Mouse (Mus musculus): Measurements from ENCODE around the gene Arpc3.
"Not testable (repeated sequence)": the region's sequence is repeated elsewhere in the genome, so short reads cannot be mapped to it uniquely, and the experiment has no call there.

Gene Arpc3

DNA sequence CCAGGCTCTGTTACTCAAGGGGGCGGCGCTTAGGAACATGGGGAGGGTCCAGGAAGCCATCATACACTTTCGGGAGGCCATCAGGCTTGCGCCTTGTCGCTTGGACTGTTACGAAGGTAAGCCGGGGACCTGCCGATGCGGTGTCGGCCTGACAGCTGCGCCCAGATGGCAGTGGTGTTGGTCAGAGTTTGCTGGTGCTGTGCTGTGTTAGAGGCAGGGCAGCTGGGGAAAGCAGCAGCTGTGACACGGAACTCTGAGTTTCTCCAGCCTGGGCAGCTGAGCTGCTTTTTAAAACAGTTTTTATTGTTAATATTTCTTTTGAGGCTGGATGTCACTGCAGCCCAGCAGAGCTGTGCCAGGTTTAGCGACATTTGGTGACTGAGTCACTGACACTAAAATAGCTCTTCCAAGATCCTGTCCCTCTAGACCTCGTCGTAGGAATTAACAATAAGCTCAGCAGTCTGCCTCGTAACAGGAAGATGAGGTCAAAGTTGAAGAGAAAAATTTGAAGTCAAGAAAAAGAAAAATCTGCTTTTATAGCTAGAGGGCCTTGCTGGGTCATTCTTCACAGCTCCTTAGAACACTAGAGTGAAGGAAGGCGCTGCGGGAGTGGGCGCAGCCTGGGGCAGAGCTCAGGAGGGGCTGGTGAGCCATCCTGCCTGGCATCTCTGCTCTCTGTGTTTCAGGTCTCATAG lies 47.9 kb downstream of the Arpc3 start:
- DNase-seq (ENCODE audit: low spot score in 2 of 2), result no peak

GRCm38 (mm10) chr5:122440095-122440630 lies 48.5 kb downstream of the Arpc3 start:
- DNase-seq (ENCODE audit: low spot score in 2 of 2), result no peak

GRCm38 (mm10) chr5:122444492-122444891 lies 52.8 kb downstream of the Arpc3 start:
- no peak for DNase-seq (ENCODE audit: low spot score in 2 of 2)

- no peak for DNase-seq (ENCODE audit: low spot score in 2 of 2)
Observed at GRCm38 (mm10) chr5:122445051-122445610, 53.5 kb downstream of the Arpc3 start.

- no peak for DNase-seq (ENCODE audit: low spot score in 2 of 2)
Observed at GRCm38 (mm10) chr5:122447857-122448256, 56.2 kb downstream of the Arpc3 start.

DNA sequence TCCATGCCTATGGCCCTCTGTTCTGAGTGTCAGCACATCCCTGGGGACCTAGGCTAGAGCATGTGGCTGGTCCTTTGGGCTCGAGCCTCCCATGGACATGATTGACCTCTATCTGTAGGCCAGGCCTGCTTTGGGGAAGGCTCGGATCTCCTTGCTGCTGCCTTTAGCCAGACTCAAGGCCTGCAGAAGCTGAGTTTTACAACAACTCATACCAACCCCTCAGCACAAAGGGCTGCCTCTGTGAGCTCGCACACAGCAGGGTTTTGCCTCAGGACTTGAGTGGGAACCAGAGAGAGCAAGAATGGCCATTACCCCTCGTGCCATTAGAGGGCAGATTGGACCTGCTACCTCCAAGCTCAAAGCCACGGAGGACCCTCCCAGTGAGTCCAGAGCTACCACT lies 57.2 kb downstream of the Arpc3 start:
- DNase-seq (ENCODE audit: low spot score in 2 of 2), result no peak

GRCm38 (mm10) chr5:122449946-122450345 lies 58.3 kb downstream of the Arpc3 start:
- DNase-seq (ENCODE audit: low spot score in 2 of 2), result no peak

DNA sequence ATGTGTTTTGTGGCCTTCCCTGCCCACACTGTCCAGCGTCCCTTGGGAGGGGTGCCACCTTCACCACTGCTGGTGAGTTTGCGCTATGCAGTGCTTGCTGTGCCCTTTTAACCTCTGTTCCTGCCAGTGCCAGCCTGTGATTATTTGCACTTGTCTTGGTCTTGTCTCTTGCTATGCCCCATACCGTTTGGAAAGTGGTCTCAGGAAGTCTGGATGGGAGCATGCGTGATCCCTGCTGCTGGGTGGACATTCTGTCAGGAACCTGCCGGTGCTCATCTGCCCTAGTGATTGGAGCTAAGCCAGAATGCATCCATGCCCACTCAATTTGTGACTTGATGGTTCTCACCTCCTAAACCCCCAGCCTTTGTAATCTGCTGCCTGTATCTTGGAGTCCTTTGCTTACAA lies 59.2 kb downstream of the Arpc3 start:
- DNase-seq (ENCODE audit: low spot score in 2 of 2), result no peak

DNA sequence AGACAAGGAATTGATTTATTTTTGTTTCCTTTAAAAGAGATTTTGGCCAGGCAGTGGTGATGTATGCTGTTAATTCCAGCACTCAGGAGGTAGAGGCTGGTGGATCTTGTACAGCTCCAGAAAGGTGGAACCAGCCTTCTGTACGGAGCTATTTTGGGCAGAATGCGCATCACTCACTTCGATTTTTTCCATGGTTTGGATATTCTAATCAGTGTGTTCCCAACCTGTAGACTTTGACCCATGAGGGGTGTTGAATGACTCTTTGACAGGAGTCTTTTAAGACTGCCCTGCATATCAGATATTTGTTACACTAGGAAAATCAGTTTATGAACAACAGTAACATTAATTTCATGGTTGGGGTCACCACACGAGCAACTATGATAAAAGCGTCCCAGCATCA lies 59.6 kb downstream of the Arpc3 start:
- no peak for DNase-seq (ENCODE audit: low spot score in 2 of 2)

DNA sequence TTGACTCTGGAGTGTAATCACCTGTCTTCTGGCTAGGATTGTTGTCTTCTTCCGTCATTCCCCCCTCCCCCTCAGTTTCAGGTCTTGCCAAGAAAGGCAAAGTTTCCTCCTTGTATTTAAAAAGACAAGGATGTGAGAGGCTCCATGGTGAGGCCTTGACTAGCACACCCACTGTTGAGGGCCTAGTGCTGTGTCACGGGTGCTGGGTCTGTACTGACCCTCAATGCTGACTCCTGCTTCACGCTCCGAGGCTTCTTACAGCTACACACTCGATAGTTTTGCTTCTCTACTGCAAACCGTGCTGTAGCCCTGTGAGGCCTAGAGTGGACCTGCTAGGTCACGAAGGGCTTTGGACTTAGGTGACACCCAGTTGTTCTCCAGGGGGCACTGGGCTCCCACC lies 60.5 kb downstream of the Arpc3 start:
- no peak for DNase-seq (ENCODE audit: low spot score in 2 of 2)

- DNase-seq (ENCODE audit: low spot score in 2 of 2), result no peak
Observed at GRCm38 (mm10) chr5:122453188-122453587, 61.5 kb downstream of the Arpc3 start.

GRCm38 (mm10) chr5:122454442-122454841 lies 62.8 kb downstream of the Arpc3 start:
- no peak for DNase-seq (ENCODE audit: low spot score in 2 of 2)

DNA sequence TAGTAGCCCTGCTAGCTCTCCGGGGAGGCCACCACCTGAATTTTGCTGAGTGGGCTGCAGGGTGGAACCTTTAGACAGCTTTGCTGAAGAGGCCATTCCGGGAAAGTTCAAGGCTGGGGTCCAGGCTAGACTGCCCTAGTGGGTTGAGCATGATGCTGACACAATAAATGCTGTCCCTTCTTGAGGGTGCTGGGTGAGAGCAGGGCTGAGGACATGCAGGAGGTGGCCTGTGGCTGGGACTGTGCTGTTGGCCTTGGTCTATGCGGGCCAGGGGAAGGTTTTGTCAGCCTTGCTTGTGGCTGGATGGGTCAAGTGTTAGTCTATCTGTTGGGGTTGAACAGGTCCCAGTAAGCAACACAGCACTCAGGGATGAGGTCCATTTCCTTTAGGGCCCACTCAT lies 63.2 kb downstream of the Arpc3 start:
- no peak for DNase-seq (ENCODE audit: low spot score in 2 of 2)

- DNase-seq (ENCODE audit: low spot score in 2 of 2), result no peak
Observed at GRCm38 (mm10) chr5:122455584-122455983, 63.9 kb downstream of the Arpc3 start.

- DNase-seq (ENCODE audit: low spot score in 2 of 2), result not testable (repeated sequence)
Observed at GRCm38 (mm10) chr5:122457054-122457453, 65.4 kb downstream of the Arpc3 start.

DNA sequence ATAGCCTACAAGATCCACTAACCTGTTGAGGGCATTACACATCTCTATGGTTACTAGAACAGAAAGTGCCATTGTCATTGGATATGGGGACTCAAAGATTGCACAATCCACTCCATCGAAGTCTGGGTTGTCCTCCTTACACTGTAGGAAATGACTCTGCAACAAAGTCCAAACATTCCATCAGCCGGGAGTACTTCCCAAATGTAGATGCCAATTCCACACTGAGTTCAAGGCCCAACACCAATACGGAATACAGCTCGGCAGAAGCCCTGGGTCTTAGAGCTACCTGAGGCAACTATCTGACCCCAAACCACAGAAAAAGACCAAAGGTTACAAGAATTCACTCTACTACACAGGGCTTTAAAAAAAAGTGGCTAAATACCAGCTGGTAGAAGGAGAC lies 66.4 kb downstream of the Arpc3 start:
- DNase-seq (ENCODE audit: low spot score in 2 of 2), result no peak

GRCm38 (mm10) chr5:122459335-122459734 lies 67.7 kb downstream of the Arpc3 start:
- no peak for DNase-seq (ENCODE audit: low spot score in 2 of 2)

DNA sequence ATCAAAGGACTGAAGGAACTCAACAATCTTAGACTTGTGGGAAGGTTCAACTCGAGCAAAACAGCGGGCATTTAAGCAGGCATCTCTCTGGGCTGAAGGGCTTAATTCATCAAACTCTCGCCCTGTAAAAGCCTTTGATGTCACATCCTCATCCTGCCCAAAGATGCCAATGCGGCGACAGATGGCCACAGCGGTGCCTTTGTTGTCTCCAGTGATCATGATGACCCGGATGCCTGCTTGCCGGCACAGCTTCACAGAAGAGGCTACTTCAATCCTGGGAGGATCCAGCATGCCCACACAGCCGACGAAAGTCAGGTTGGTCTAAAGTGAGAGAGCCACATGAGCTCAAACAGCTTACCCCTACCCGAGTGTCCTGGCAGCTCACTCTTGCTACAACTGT lies 69.0 kb downstream of the Arpc3 start:
- DNase-seq (ENCODE audit: low spot score in 2 of 2), result no peak

DNA sequence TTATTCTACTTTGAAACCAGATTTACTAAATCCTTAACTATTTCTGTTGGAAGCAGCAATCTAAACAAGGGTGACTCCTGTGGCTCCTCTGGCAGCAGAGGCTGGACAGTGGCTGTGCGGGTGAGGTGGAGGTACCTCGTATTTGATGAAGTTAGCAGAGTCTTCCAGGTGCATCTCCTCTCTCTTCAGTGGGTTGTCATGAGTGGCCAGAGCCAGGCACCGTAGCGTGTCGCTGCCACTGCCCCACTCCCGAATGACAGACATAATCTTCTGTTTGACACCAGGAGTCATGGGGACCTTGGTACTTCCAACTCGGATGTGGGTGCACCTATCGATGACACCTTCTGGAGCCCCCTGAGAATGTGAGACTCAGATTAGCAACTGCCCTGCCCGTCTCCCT lies 69.8 kb downstream of the Arpc3 start:
- DNase-seq (ENCODE audit: low spot score in 2 of 2), result no peak
